Mouse (Mus musculus) lung, embryonic 16.5 days (tissue): ENCODE data around the gene Micu1. TPM values are rescaled to one million over a fixed set of nuclear protein-coding genes. Genes with fewer than 3 reads are reported as not detected.

Experiments used
- ATAC-seq: fragments of 200-750 bp; cut with Nextera tagmentation; 2 replicates; pipeline ENCODE4 v1.8.0; 2017; ENCODE audit warnings: low read depth, mild to moderate bottlenecking, moderate library complexity
- H3K27ac ChIP-seq: fragments of 300-500 bp; sonication (generic); 2 replicates; pipeline ENCODE4 v1.5.1; 2014; ENCODE audit warnings: mild to moderate bottlenecking, control low read depth, low read length
- H3K27me3 ChIP-seq: fragments of 300-500 bp; sonication (generic); 2 replicates; pipeline ENCODE4 v1.6.1; 2014; ENCODE audit warnings: low read depth, low read length, mixed read lengths; ENCODE audit not compliant: control insufficient read depth, insufficient read depth
- H3K36me3 ChIP-seq: fragments of 300-500 bp; sonication (generic); 2 replicates; pipeline ENCODE4 v1.6.1; 2014; ENCODE audit warnings: low read length; ENCODE audit not compliant: control insufficient read depth, insufficient read depth
- H3K4me1 ChIP-seq: fragments of 300-500 bp; sonication (generic); replicated peaks from 2 replicates; pipeline ENCODE4 v1.6.1; 2014; ENCODE audit warnings: low read length, mixed read lengths; ENCODE audit not compliant: control insufficient read depth, insufficient read depth
- H3K4me2 ChIP-seq: fragments of 300-500 bp; sonication (generic); 2 replicates; pipeline ENCODE4 v1.6.1; 2014; ENCODE audit warnings: low read depth, low read length, control low read depth
- H3K4me3 ChIP-seq: fragments of 300-500 bp; sonication (generic); 2 replicates; pipeline ENCODE4 v1.5.1; 2014; ENCODE audit warnings: mild to moderate bottlenecking, low read length, control low read depth
- H3K9ac ChIP-seq: fragments of 300-500 bp; sonication (generic); 2 replicates; pipeline ENCODE4 v1.6.1; 2014; ENCODE audit warnings: low read length, control low read depth
- H3K9me3 ChIP-seq: fragments of 300-500 bp; sonication (generic); 2 replicates; pipeline ENCODE4 v1.6.1; 2016; ENCODE audit warnings: low read length; ENCODE audit not compliant: control insufficient read depth
- WGBS: fragments of 180-500 bp; shearing (Covaris S2); extraction: QIAGEN DNeasy Blood & Tissue Kit; methylation state at CpG from one replicate; pipeline ENCODE4 v1.1.7; 2014; 5-methylcytosine and 5-hydroxymethylcytosine counted together
- polyA plus RNA-seq: library from polyadenylated mRNA; unstranded; fragments of >200 nt; fragmentation: Nextera tagmentation; extraction: Ambion mirVana; gene quantifications from 2 replicates; pipeline ENCODE4 v1.2.1, GENCODE M21; 2015

Gene Micu1
- polyA plus RNA-seq, 1 experiment from 2014 or later, result 68.8 TPM

- Histone ChIP-seq H3K36me3 (peaks cover 11% of the 10 kb centered on the region), H3K9me3 (no peaks in the 10 kb centered on the region), H3K27ac (no peak overlapping the region), H3K4me2 (no peak overlapping the region), H3K27me3 (no peaks in the 10 kb centered on the region), H3K4me3 (no peak overlapping the region), H3K4me1 (peaks cover under 1% of the 10 kb centered on the region; the same call in 1 of the 2 replicates), H3K9ac (no peak overlapping the region)
- 77% methylated on average over 11 of the region's 11 CpGs for WGBS
- ATAC-seq, result no peak
These were observed 33.8 kb downstream of the Micu1 start for GRCm38 (mm10) chr10:59736027-59736598.

- H3K4me2 ChIP-seq, result no peak overlapping the region
- no peak overlapping the region for H3K4me3 ChIP-seq
- H3K27ac ChIP-seq, result no peak overlapping the region
- ATAC-seq, result peak; percentile 64
- H3K9ac ChIP-seq, result no peak overlapping the region
- no peaks in the 10 kb centered on the region for H3K9me3 ChIP-seq
- H3K36me3 ChIP-seq, result peaks cover 7% of the 10 kb centered on the region
- H3K4me1 ChIP-seq, result peaks cover 6% of the 10 kb centered on the region; the same call in 1 of the 2 replicates
- WGBS, result 18% methylated on average over 4 of the region's 4 CpGs
- H3K27me3 ChIP-seq, result no peaks in the 10 kb centered on the region
These were observed 39.2 kb downstream of the Micu1 start for GRCm38 (mm10) chr10:59741448-59741847.

- peaks cover 9% of the 10 kb centered on the region; the same call in 1 of the 2 replicates for H3K4me1 ChIP-seq
- H3K4me3 ChIP-seq, result no peak overlapping the region
- H3K9ac ChIP-seq, result no peak overlapping the region
- no peaks in the 10 kb centered on the region for H3K27me3 ChIP-seq
- no peak overlapping the region for H3K27ac ChIP-seq
- H3K9me3 ChIP-seq, result no peaks in the 10 kb centered on the region
- no peak overlapping the region for H3K4me2 ChIP-seq
- ATAC-seq, result no peak
- peaks cover 5% of the 10 kb centered on the region for H3K36me3 ChIP-seq
- 91% methylated on average over 12 of the region's 12 CpGs for WGBS
These were observed 41.1 kb downstream of the Micu1 start for GRCm38 (mm10) chr10:59743397-59743796.

- 89% methylated on average over 5 of the region's 5 CpGs for WGBS
- Histone ChIP-seq H3K9ac (no peak overlapping the region), H3K9me3 (no peaks in the 10 kb centered on the region), H3K4me2 (no peak overlapping the region), H3K36me3 (peaks cover 5% of the 10 kb centered on the region), H3K27me3 (no peaks in the 10 kb centered on the region), H3K27ac (no peak overlapping the region), H3K4me1 (peaks cover 9% of the 10 kb centered on the region; the same call in 1 of the 2 replicates), H3K4me3 (no peak overlapping the region)
- ATAC-seq, result no peak
These were observed 41.7 kb downstream of the Micu1 start for GRCm38 (mm10) chr10:59743969-59744368.

DNA sequence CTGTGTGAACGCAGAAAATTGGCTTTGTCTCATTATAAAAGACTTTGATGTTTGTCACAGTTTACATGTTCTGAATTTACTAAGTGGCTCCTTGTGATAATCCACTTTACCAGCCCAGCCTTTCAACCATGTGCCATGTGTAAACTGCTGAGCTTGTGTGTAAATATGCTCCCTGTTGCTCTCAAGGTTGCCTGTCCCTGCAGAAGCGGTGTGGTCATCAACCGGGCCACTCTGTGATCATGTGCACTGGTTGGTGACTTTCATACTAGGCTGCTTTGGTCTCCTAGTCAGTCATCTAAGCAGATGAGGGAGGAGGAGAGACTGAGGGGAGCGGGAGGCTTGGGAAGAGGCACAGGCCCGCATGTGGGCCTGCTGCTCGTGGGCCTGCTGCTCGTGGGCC, 45.1 kb downstream of the Micu1 start:
- Histone ChIP-seq H3K9ac (no peak overlapping the region), H3K4me1 (peaks cover 4% of the 10 kb centered on the region; the same call in 1 of the 2 replicates), H3K27me3 (no peaks in the 10 kb centered on the region), H3K4me3 (no peak overlapping the region), H3K27ac (no peak overlapping the region), H3K4me2 (no peak overlapping the region), H3K9me3 (no peaks in the 10 kb centered on the region), H3K36me3 (peaks cover 6% of the 10 kb centered on the region)
- ATAC-seq, result no peak
- 54% methylated on average over 7 of the region's 7 CpGs for WGBS

GRCm38 (mm10) chr10:59748699-59749200, 46.5 kb downstream of the Micu1 start:
- peaks cover 8% of the 10 kb centered on the region for H3K36me3 ChIP-seq
- no peaks in the 10 kb centered on the region for H3K27me3 ChIP-seq
- ATAC-seq, result no peak
- H3K9ac ChIP-seq, result no peak overlapping the region
- H3K4me3 ChIP-seq, result no peak overlapping the region
- no peaks in the 10 kb centered on the region for H3K9me3 ChIP-seq
- H3K27ac ChIP-seq, result no peak overlapping the region
- peaks cover 4% of the 10 kb centered on the region; the same call in 1 of the 2 replicates for H3K4me1 ChIP-seq
- no peak overlapping the region for H3K4me2 ChIP-seq
- WGBS, result 53% methylated on average over 2 of the region's 2 CpGs

DNA sequence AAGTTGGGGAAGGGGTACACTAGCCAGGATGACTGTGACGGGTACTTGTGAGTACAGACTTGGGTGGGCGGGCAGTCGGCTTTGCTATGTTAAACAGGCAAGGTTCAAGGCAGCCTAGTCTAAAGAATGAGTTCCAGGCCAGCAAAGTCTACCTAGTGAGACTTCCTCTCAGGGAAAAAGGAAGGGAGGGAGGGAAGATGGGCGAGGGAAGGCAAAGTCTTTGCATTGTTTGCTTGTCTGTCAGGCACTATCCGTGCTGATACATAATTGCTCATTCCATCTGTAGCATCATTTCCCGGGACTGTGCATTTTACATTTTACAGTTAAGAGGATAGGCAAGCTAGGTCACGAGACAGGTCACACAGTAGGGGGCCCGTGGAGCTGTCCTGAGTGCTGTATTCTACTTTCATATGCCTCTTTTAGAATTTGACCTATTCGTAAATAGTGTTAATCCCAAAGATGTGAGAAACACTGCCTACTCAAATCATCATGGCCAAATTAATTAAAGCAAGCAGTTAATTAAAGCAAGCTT, 51.3 kb downstream of the Micu1 start:
- Histone ChIP-seq H3K27me3 (no peaks in the 10 kb centered on the region), H3K4me3 (no peak overlapping the region), H3K4me1 (no peaks in the 10 kb centered on the region), H3K27ac (no peak overlapping the region), H3K36me3 (peaks cover 3% of the 10 kb centered on the region; the same call in 1 of the 2 replicates), H3K4me2 (no peak overlapping the region), H3K9me3 (no peaks in the 10 kb centered on the region), H3K9ac (no peak overlapping the region)
- ATAC-seq, result no peak
- 68% methylated on average over 9 of the region's 9 CpGs for WGBS

DNA sequence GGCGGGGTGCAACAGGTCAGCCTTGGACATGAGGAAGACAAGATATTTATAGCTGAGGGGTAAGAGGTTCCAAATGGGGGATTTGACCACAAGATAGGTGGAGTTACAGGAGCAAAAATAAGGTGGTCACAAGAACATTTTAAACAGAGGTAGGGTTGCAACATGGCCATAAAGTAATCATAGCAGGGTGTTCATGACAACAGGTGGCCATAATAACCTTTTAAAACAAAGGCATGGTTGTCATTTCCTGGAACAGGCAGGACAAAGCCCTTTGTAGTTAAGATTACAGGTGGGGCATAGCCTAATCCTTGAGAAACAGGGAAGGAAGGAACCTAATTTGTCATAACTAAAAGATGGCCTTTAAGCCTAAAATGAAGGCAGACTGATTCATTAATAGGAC, 51.8 kb downstream of the Micu1 start:
- Histone ChIP-seq H3K9ac (no peak overlapping the region), H3K27me3 (no peaks in the 10 kb centered on the region), H3K36me3 (peaks cover 3% of the 10 kb centered on the region; the same call in 1 of the 2 replicates), H3K27ac (no peak overlapping the region), H3K4me1 (no peaks in the 10 kb centered on the region), H3K9me3 (no peaks in the 10 kb centered on the region), H3K4me3 (no peak overlapping the region), H3K4me2 (no peak overlapping the region)
- 92% methylated on average over 1 of the region's 1 CpGs for WGBS
- no peak for ATAC-seq

DNA sequence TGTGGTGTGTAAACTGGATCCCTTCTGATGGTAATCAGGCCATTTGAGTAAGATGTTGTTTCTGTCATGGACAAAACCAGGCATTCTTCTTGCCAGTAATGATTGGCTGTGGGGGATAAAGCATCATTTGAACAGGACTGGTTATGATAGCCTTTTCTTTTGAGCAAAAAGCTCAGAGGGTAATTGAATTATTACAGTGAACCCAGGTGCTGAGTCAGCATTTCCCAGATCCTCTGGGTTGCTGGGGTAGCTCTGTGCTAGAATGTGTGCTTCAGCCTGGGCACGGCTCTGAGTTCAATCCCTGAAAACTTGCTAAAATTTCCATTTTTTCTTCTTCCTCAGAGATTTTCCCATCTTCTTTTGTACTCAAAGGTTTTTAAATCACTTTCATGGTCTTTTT, 52.6 kb downstream of the Micu1 start:
- H3K4me2 ChIP-seq, result no peak overlapping the region
- no peaks in the 10 kb centered on the region for H3K4me1 ChIP-seq
- H3K27me3 ChIP-seq, result no peaks in the 10 kb centered on the region
- no peak for ATAC-seq
- 100% methylated on average over 1 of the region's 1 CpGs for WGBS
- no peaks in the 10 kb centered on the region for H3K9me3 ChIP-seq
- no peak overlapping the region for H3K27ac ChIP-seq
- H3K9ac ChIP-seq, result no peak overlapping the region
- H3K4me3 ChIP-seq, result no peak overlapping the region
- H3K36me3 ChIP-seq, result peaks cover 3% of the 10 kb centered on the region; the same call in 1 of the 2 replicates
